Mouse (Mus musculus) fat pad, adult 2 months (tissue): ENCODE measurements around the gene Pdzrn4.

ENCODE experiments used
- DNase-seq: peaks from one replicate; pipeline ENCODE4 v3.0.0-alpha.2; 2011; ENCODE audit warnings: low read depth, low spot score; ENCODE audit errors: extremely low read depth

Pdzrn4 gene

DNA sequence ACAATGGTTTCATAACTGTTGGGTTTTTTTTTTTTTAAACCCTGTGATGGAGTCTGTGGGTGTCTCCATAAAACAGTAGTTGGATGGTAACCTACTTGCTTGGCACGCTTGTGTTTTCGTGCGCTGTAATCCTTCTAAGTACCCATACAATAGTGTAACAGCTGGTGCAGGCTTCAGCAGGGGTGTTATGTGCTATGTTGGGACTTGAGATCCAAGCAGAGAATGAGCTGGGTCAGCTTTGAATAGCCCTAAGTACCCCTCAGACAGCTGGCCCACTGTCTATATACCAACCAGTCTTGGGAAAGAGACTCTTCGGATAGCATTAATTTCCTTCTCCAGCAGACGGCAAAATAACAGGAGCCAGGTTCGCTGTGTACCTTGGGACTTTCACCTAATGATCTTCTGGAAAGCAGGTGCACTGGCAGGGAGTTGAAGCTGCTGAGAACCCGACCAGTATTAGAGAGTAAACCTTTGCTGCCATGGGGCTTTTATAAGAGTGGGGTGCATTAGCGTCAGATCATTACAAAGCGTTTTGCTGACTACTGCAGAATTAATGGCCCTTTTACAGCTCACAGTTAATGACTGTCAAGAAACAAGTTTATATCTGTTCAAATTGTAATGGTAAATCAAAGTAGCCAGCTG lies 184.2 kb downstream of the Pdzrn4 start:
- no peak for DNase-seq

- DNase-seq = no peak
Observed at GRCm38 (mm10) chr15:92584357-92585138, 187.9 kb downstream of the Pdzrn4 start.

DNA sequence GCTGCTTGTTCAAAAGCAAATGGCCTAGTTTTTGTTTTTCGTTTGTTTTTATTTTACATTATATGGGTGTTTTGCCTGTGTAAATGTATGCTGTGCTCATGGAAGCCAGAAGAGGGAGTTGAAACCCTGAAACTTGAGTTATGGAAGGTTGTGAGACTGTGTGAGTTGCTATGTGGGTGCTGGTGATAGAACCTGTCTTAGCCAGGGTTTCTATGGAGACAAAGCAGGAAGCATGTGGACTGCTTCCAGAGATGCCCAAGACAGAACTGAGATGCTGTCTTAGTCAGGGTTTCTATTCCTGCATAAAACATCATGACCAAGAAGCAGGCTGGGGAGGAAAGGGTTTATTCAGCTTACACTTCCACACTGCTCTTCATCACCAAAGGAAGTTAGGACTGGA lies 190.8 kb downstream of the Pdzrn4 start:
- DNase-seq = no peak

GRCm38 (mm10) chr15:92594721-92595120 lies 198.0 kb downstream of the Pdzrn4 start:
- DNase-seq = no peak

GRCm38 (mm10) chr15:92597011-92597780 lies 200.5 kb downstream of the Pdzrn4 start:
- DNase-seq = no peak

- no peak for DNase-seq
Observed at GRCm38 (mm10) chr15:92598380-92599295, 202.0 kb downstream of the Pdzrn4 start.

DNA sequence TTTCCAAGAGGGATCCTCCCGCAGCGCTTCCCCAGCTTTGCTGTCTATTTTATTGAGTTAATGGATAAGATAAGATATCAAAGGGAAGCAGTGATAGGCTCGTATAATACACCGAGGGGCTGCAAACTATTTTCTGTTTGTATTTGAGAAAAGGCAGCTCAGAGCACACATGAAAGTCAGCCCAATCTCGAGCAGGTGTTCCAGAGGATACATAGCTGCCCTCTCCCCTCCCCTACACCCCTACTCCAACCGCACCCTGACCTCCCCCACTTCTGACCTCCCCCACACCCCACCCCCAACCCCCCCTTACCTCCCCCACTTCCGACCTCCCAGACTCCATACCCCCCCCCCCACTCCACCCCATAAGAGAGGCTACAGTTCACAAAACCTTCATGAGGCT lies 202.7 kb downstream of the Pdzrn4 start:
- no peak for DNase-seq

DNA sequence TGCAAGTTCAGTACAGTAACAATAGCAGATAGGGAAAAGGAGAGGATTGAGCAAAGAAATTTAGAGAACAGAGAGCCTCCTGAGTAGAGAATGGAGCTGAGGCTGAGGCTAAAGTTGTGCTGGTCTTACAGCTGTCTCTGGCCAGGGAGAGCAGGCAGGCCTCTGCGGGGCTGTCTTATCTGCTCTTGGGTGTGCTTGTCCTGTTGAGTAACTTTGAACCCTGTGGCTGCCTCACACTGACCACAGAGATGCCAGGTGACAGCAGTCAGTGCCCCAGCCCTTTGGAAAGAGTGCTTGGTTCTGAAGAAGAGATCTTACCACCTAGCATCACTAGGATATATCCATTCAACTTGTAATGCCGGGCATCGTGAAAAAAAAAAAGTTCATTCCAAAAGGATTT lies 214.2 kb downstream of the Pdzrn4 start:
- DNase-seq = no peak

GRCm38 (mm10) chr15:92612386-92612785 lies 215.7 kb downstream of the Pdzrn4 start:
- DNase-seq = no peak

- no peak for DNase-seq
Observed at GRCm38 (mm10) chr15:92613228-92613627, 216.5 kb downstream of the Pdzrn4 start.

- no peak for DNase-seq
Observed at GRCm38 (mm10) chr15:92621731-92622234, 225.1 kb downstream of the Pdzrn4 start.

GRCm38 (mm10) chr15:92622323-92622722 lies 225.6 kb downstream of the Pdzrn4 start:
- no peak for DNase-seq

DNA sequence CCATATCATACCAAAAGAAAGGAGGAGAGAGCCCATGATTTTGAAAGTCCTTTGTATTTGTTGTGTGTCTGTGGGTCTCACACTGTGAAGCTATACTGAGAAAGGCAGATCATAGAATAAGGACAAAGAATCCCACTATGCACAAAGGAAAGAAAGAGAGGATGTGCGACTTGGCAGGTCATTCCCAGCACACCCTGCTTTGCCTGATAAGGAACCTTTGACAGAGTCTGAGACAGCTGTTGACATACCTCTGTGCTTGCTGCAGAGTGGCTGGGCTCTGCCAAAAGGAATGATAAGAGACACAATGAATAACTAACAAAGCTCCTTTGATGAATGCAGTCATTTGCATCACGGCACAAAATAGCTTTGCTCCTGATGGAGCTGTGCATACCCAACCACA lies 232.5 kb downstream of the Pdzrn4 start:
- no peak for DNase-seq

DNA sequence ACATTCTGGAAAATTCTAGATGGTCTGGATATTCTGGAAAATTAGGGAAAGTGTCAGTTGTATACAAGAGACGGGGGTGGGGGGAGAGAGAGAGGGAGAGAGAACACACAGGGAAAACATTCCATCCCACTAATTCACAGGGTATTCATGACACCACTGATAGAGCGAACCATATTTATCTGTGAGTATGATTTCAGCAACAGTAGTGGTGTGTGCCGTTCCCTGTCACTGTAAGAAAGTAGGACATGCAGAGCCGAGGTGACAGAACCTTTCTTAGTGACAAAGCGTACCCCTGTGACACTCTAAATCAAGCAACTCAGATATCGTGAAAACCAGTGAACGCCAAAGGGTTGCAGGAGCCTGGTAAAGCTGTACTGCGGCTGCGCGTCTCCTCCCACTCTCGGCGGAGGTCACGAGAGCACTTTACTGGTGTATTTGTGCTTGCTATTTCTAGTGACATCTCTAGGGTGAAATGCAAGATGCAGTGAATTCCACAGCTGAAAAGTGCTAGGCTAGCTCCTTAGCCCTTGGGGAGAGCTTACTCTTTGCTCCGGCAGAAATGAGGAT lies 237.4 kb downstream of the Pdzrn4 start:
- DNase-seq = no peak

- DNase-seq = no peak
Observed at GRCm38 (mm10) chr15:92640212-92641082, 243.8 kb downstream of the Pdzrn4 start.

DNA sequence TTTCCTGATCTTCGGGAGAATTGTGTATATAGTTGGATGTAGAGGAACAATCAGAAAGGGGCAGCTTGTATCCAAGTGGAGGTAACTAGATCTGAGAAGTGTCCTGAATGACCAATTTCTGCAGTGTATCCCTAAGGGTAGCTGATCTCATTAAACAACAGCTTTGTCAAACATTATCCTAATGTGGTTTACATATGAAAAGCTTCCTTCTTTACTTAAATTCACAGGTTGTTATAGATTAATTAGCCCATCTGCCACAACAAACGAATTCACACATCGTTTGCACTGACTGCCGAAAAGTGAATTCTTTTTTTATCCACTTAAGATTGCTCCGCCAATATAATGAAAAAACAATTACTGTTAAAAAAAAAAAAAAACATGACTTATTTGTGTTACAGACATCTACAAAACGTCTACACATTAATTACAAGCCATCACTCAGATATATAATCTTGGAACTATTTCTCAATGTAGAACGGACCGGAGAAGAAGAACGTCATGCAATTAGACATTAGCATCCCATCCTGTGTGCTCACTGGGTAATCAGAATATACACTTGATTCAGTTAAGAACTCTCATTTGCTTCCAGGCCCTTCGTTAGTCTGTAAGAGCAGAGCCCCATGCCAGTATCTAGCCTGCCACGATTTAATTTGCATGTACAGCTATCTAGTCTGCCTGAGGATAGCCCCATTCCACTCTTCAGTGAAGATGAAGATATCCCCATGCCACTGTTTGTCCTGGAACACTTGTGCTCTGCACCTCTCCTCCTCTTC lies 274.8 kb downstream of the Pdzrn4 start:
- no peak for DNase-seq

DNA sequence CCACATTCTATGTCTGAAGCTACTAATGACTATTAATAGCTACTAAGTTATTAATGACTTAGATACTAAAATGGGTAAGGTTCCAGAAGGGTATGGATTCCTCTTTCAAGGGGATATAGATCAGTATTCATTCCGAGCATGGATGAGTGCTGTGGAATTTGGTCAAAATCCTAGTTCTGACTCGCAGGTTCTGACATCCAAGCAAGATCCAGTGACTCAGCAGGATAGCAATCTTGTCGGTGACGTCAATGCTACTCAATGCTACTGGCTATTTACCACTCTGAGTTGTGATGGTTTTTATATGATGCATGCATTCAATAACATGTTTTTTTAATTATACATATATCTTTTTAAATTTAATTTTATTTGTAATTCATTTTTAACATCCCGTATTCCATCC lies 279.4 kb downstream of the Pdzrn4 start:
- DNase-seq = no peak

DNA sequence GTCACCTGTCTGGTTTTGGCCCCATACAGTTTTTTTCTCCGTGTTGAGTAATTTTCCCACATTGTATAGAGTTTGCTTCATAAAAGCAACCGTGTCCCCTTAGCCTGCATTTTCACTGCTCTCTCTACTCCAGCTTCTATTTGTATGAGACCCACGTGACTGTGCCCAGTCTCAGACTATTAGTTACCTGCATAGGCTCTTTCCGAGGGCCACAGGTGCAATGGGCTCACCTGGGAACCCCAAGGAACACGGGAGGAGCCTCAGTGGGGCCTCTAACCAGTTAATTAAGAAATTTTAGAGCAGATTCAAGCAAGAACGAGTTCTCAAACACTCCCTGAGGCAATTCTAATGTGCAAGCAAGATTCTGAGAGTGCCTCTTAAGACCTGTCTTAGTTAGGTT lies 281.7 kb downstream of the Pdzrn4 start:
- no peak for DNase-seq

GRCm38 (mm10) chr15:92679541-92679940 lies 282.9 kb downstream of the Pdzrn4 start:
- DNase-seq = no peak
